Mouse (Mus musculus): ENCODE data around the gene Tlr13. TPM values are rescaled to one million over a fixed set of nuclear protein-coding genes. Genes with fewer than 3 reads are reported as not detected.
"Not testable (repeated sequence)": the region's sequence is repeated elsewhere in the genome, so short reads cannot be mapped to it uniquely, and the experiment has no call there.

Tlr13 gene
- total and polyA plus RNA-seq, 3 experiments, result not detected

- no peaks in the 10 kb centered on the region for H3K27me3 ChIP-seq (ENCODE audit: control insufficient read depth in 1 of 2, insufficient read depth in 2 of 2, low read length in 2 of 2)
- peak overlapping the region; percentile 91 to 99; a peak in 3 of 4 replicates for H3K4me3 ChIP-seq (ENCODE audit: control insufficient read depth in 1 of 2, insufficient read depth in 1 of 2, low read depth in 2 of 2, low read length in 2 of 2)
- peaks cover 51% of the 10 kb centered on the region for H3K79me2 ChIP-seq (ENCODE audit: control insufficient read depth, insufficient read depth, low read length, poor library complexity)
- TF ChIP-seq MXI1 (IDR thresholded peaks at IDR 0.05; ENCODE audit: low read depth, low read length) (no peak), CHD1 (IDR thresholded peaks at IDR 0.05; ENCODE audit: low read depth, low read length) (no peak), TBP (IDR thresholded peaks at IDR 0.05; ENCODE audit: low read depth, low read length) (no peak), ETS1 (IDR thresholded peaks at IDR 0.05; ENCODE audit: low read depth, low read length) (no peak), NELFE (IDR thresholded peaks at IDR 0.05; ENCODE audit: low read depth, low read length) (no peak), UBTF (IDR thresholded peaks at IDR 0.05; ENCODE audit: borderline replicate concordance, insufficient read depth, low read depth, low read length) (no peak), MYC (IDR thresholded peaks at IDR 0.05; ENCODE audit: low read depth, low read length) (no peak), RCOR1 (IDR thresholded peaks at IDR 0.05; ENCODE audit: low read depth, low read length) (no peak), NRF1 (IDR thresholded peaks at IDR 0.05; ENCODE audit: insufficient read depth, low read depth, low read length, poor library complexity, severe bottlenecking) (no peak), ZNF384 (IDR thresholded peaks at IDR 0.05; ENCODE audit: low read depth, low read length) (no peak), MEF2A (IDR thresholded peaks at IDR 0.05; ENCODE audit: extremely low read depth, insufficient replicate concordance, low read depth, low read length, poor library complexity, severe bottlenecking) (no peak), CTCF (IDR thresholded peaks at IDR 0.05 in 2 of 3, conservative IDR thresholded peaks at IDR 0.05 in 1 of 3; ENCODE audit: control insufficient read depth in 1 of 3, insufficient read depth in 1 of 3, low read depth in 2 of 3, low read length in 3 of 3, poor library complexity in 1 of 3, severe bottlenecking in 1 of 3) (no peak), KAT2A (conservative IDR thresholded peaks at IDR 0.05; ENCODE audit: low read depth, low read length) (no peak), USF2 (IDR thresholded peaks at IDR 0.05; ENCODE audit: borderline replicate concordance in 1 of 2, insufficient read depth in 1 of 2, low read depth in 1 of 2, low read length in 2 of 2) (no peak), POLR2AphosphoS5 (IDR thresholded peaks at IDR 0.05; ENCODE audit: borderline replicate concordance, low read depth, low read length) (no peak), TCF12 (IDR thresholded peaks at IDR 0.05; ENCODE audit: low read depth, low read length) (no peak), MAX (IDR thresholded peaks at IDR 0.05; ENCODE audit: low read length) (no peak), MYB (IDR thresholded peaks at IDR 0.05; ENCODE audit: low read depth, low read length) (no peak)
- H3K9ac ChIP-seq (ENCODE audit: control insufficient read depth, low read depth, low read length, poor library complexity, severe bottlenecking), result peak overlapping the region; percentile 75; the same call in 1 of the 2 replicates
- H3K9me3 ChIP-seq (replicated peaks; ENCODE audit: insufficient read depth, low read length), result no peaks in the 10 kb centered on the region
- H3K4me1 ChIP-seq (ENCODE audit: control insufficient read depth in 1 of 2, insufficient read depth in 2 of 2, low read length in 2 of 2), result peaks cover 0 to 13% of the 10 kb centered on the region in 2 experiments; a peak in 3 of 4 replicates
- peaks cover 18 to 25% of the 10 kb centered on the region in 2 experiments for H3K36me3 ChIP-seq (ENCODE audit: control insufficient read depth in 1 of 2, insufficient read depth in 2 of 2, low read length in 2 of 2)
- DNase-seq (ENCODE audit: low read depth, low spot score), result no peak
- no peak overlapping the region for H3K27ac ChIP-seq (ENCODE audit: control insufficient read depth, low read depth, low read length)
These were observed 47.1 kb downstream of the Tlr13 start for GRCm38 (mm10) chrX:106190091-106190490.

GRCm38 (mm10) chrX:106194361-106194760 lies 51.4 kb downstream of the Tlr13 start:
- not testable (repeated sequence) for H3K4me1 ChIP-seq (ENCODE audit: control insufficient read depth in 1 of 2, insufficient read depth in 2 of 2, low read length in 2 of 2); DNase-seq (ENCODE audit: low read depth, low spot score); H3K27ac ChIP-seq (ENCODE audit: control insufficient read depth, low read depth, low read length); H3K27me3 ChIP-seq (ENCODE audit: control insufficient read depth in 1 of 2, insufficient read depth in 2 of 2, low read length in 2 of 2); H3K9ac ChIP-seq (ENCODE audit: control insufficient read depth, low read depth, low read length, poor library complexity, severe bottlenecking); H3K9me3 ChIP-seq (replicated peaks; ENCODE audit: insufficient read depth, low read length); H3K4me3 ChIP-seq (ENCODE audit: control insufficient read depth in 1 of 2, insufficient read depth in 1 of 2, low read depth in 2 of 2, low read length in 2 of 2)
- H3K79me2 ChIP-seq (ENCODE audit: control insufficient read depth, insufficient read depth, low read length, poor library complexity), result peaks cover 27% of the 10 kb centered on the region
- H3K36me3 ChIP-seq (ENCODE audit: control insufficient read depth in 1 of 2, insufficient read depth in 2 of 2, low read length in 2 of 2), result peaks cover 19 to 31% of the 10 kb centered on the region in 2 experiments
